Mouse (Mus musculus) cerebral cortex, adult 2 months (tissue): ENCODE data around the gene Tmem108.

Experiments used
- WGBS: fragments of 180-500 bp; shearing (Covaris S2); methylation state at CpG from one replicate; pipeline ENCODE4 v1.1.7; 2018; 5-methylcytosine and 5-hydroxymethylcytosine counted together

The Tmem108 gene

GRCm38 (mm10) chr9:103761647-103762084 lies at the start of gene Tmem108:
Gene Tmem108 (minus strand): TSS chr9:103761837.
- WGBS, result under 1% methylated on average over 51 of the region's 51 CpGs

- WGBS, result 61% methylated on average over 1 of the region's 1 CpGs
Observed at GRCm38 (mm10) chr9:103789029-103789428, 27.4 kb upstream of the Tmem108 start.

GRCm38 (mm10) chr9:103784156-103784555 lies 22.5 kb upstream of the Tmem108 start:
- 59% methylated on average over 4 of the region's 4 CpGs for WGBS

GRCm38 (mm10) chr9:103783276-103783675 lies 21.6 kb upstream of the Tmem108 start:
- 40% methylated on average over 16 of the region's 16 CpGs for WGBS

GRCm38 (mm10) chr9:103782306-103782705 lies 20.7 kb upstream of the Tmem108 start:
- 63% methylated on average over 7 of the region's 7 CpGs for WGBS

GRCm38 (mm10) chr9:103781407-103781806 lies 19.8 kb upstream of the Tmem108 start:
- WGBS, result 47% methylated on average over 7 of the region's 7 CpGs

- WGBS, result 90% methylated on average over 4 of the region's 4 CpGs
Observed at GRCm38 (mm10) chr9:103780598-103780997, 19.0 kb upstream of the Tmem108 start.

- 20% methylated on average over 1 of the region's 1 CpGs for WGBS
Observed at GRCm38 (mm10) chr9:103778185-103778584, 16.5 kb upstream of the Tmem108 start.

- under 1% methylated on average over 30 of the region's 30 CpGs for WGBS
Observed at GRCm38 (mm10) chr9:103761151-103761571, 476 bp downstream of the Tmem108 start.

GRCm38 (mm10) chr9:103760356-103760755 lies 1.3 kb downstream of the Tmem108 start:
- WGBS, result 37% methylated on average over 8 of the region's 8 CpGs

- WGBS, result 38% methylated on average over 9 of the region's 9 CpGs
Observed at GRCm38 (mm10) chr9:103759829-103760228, 1.8 kb downstream of the Tmem108 start.

- 9% methylated on average over 20 of the region's 20 CpGs for WGBS
Observed at GRCm38 (mm10) chr9:103758930-103759695, 2.5 kb downstream of the Tmem108 start.

GRCm38 (mm10) chr9:103758246-103758645 lies 3.4 kb downstream of the Tmem108 start:
- 56% methylated on average over 7 of the region's 7 CpGs for WGBS

GRCm38 (mm10) chr9:103752618-103753017 lies 9.0 kb downstream of the Tmem108 start:
- WGBS, result 63% methylated on average over 10 of the region's 10 CpGs

GRCm38 (mm10) chr9:103751568-103751967 lies 10.1 kb downstream of the Tmem108 start:
- 74% methylated on average over 9 of the region's 9 CpGs for WGBS

GRCm38 (mm10) chr9:103750491-103750890 lies 11.1 kb downstream of the Tmem108 start:
- 86% methylated on average over 9 of the region's 9 CpGs for WGBS

- WGBS, result 47% methylated on average over 5 of the region's 5 CpGs
Observed at GRCm38 (mm10) chr9:103746598-103746997, 15.0 kb downstream of the Tmem108 start.

GRCm38 (mm10) chr9:103740145-103740544 lies 21.5 kb downstream of the Tmem108 start:
- 52% methylated on average over 12 of the region's 12 CpGs for WGBS

- WGBS, result 57% methylated on average over 4 of the region's 4 CpGs
Observed at GRCm38 (mm10) chr9:103739062-103739461, 22.6 kb downstream of the Tmem108 start.

- 92% methylated on average over 2 of the region's 2 CpGs for WGBS
Observed at GRCm38 (mm10) chr9:103729716-103730115, 31.9 kb downstream of the Tmem108 start.

- WGBS, result 55% methylated on average over 16 of the region's 16 CpGs
Observed at GRCm38 (mm10) chr9:103726751-103727462, 34.7 kb downstream of the Tmem108 start.

- WGBS, result 81% methylated on average over 7 of the region's 7 CpGs
Observed at GRCm38 (mm10) chr9:103725497-103725896, 36.1 kb downstream of the Tmem108 start.

- 77% methylated on average over 3 of the region's 3 CpGs for WGBS
Observed at GRCm38 (mm10) chr9:103721486-103721885, 40.2 kb downstream of the Tmem108 start.
